Mouse (Mus musculus) forebrain, embryonic 10.5 days (tissue): ENCODE data around the gene Serpina9. TPM values are rescaled to one million over a fixed set of nuclear protein-coding genes. Genes with fewer than 3 reads are reported as not detected.
A peak's percentile ranks its signal among the peaks of the same experiment; 100 is the strongest.

Experiments
- DNase-seq: peaks from one replicate; pipeline ENCODE4 v3.0.0-alpha.2; 2017; ENCODE audit warnings: low spot score; ENCODE audit errors: extremely low spot score
- H3K27ac ChIP-seq: fragments of 300-500 bp; sonication (generic); 2 replicates; pipeline ENCODE4 v1.5.1; 2016; ENCODE audit warnings: mild to moderate bottlenecking
- H3K27me3 ChIP-seq: fragments of 300-500 bp; sonication (generic); 2 replicates; pipeline ENCODE4 v1.6.1; 2016; ENCODE audit warnings: mild to moderate bottlenecking; ENCODE audit not compliant: poor library complexity, severe bottlenecking
- H3K36me3 ChIP-seq: fragments of 300-500 bp; sonication (generic); replicated peaks from 2 replicates; pipeline ENCODE4 v1.6.1; 2016; ENCODE audit warnings: mild to moderate bottlenecking, moderate library complexity
- H3K4me1 ChIP-seq: fragments of 300-500 bp; sonication (generic); 2 replicates; pipeline ENCODE4 v1.6.1; 2016
- H3K4me3 ChIP-seq: fragments of 300-500 bp; sonication (generic); 2 replicates; pipeline ENCODE4 v1.5.1; 2016; ENCODE audit warnings: mild to moderate bottlenecking, moderate library complexity
- H3K9me3 ChIP-seq: fragments of 300-500 bp; sonication (generic); 2 replicates; pipeline ENCODE4 v1.6.1; 2016; ENCODE audit warnings: mild to moderate bottlenecking, moderate library complexity
- WGBS: fragments of 180-500 bp; shearing (Covaris S2); methylation state at CpG from one replicate; pipeline ENCODE4 v1.1.7; 2016; 5-methylcytosine and 5-hydroxymethylcytosine counted together
- polyA plus RNA-seq: library from polyadenylated mRNA; unstranded; fragments of >200 nt; fragmentation: Nextera tagmentation; extraction: Ambion mirVana; gene quantifications from 2 replicates; pipeline ENCODE4 v1.2.1, GENCODE M21; 2016

Gene Serpina9
- polyA plus RNA-seq, result not detected in 2 replicates

- WGBS, result 93% methylated on average over 6 of the region's 6 CpGs
- Histone ChIP-seq H3K4me1 (no peaks in the 10 kb centered on the region), H3K36me3 (no peaks in the 10 kb centered on the region), H3K27ac (no peak within 1 kb of the TSS), H3K4me3 (no peak within 1 kb of the TSS), H3K27me3 (no peaks in the 10 kb centered on the region), H3K9me3 (peaks cover 7% of the 10 kb centered on the region; the same call in 1 of the 2 replicates)
- DNase-seq, result no peak
Measured at GRCm38 (mm10) chr12:104013620-104014019, at the start of gene Serpina9. Serpina9 (minus strand) TSS chr12:104013755.

GRCm38 (mm10) chr12:104061862-104062261 lies 48.3 kb upstream of the Serpina9 start:
- no peaks in the 10 kb centered on the region for H3K4me1 ChIP-seq
- H3K9me3 ChIP-seq, result no peaks in the 10 kb centered on the region
- no peak for DNase-seq
- no peaks in the 10 kb centered on the region for H3K27me3 ChIP-seq
- WGBS, result 73% methylated on average over 2 of the region's 2 CpGs
- no peak overlapping the region for H3K4me3 ChIP-seq
- no peaks in the 10 kb centered on the region for H3K36me3 ChIP-seq
- no peak overlapping the region for H3K27ac ChIP-seq

DNA sequence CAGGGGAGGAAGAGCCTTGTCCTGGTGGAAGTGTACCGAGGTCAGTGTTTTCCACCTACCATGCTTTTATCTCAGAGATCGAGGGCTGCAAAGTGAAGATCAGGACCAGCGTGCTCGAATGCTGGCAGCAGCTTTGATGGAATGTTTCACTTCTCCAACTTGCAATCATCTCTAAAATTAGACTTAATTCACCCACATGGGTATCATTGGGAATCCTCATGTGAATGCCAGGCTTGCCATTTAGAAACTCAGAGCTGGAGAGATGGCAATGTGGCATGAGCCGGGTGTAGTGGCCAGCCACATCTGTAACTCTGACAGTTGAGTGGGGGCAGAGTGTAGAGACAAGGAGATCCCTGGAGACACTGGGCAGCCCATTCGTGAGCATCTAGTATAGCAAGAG lies 46.6 kb upstream of the Serpina9 start:
- no peaks in the 10 kb centered on the region for H3K4me1 ChIP-seq
- H3K4me3 ChIP-seq, result no peak overlapping the region
- no peaks in the 10 kb centered on the region for H3K27me3 ChIP-seq
- no peaks in the 10 kb centered on the region for H3K36me3 ChIP-seq
- DNase-seq, result no peak
- WGBS, result 85% methylated on average over 6 of the region's 6 CpGs
- H3K9me3 ChIP-seq, result no peaks in the 10 kb centered on the region
- no peak overlapping the region for H3K27ac ChIP-seq

DNA sequence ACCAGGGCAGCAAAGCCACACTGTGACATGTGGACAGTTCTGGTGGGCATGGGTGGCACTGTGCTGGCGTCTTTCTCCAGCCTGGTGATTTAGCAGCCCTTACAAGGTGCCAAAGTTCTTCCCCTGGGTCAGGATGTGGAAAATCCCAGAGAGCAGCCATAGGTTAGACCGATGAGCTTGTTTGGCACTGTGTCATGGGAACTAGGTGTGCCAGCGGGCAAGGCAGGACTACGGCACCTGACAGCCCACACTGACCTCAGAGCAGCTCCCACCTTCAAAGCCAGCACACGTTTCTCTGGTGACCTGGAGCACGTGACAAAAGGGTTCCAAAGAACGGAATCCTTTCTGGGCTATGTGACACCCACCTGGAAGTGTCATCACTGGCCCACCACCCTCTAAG lies 44.0 kb upstream of the Serpina9 start:
- 88% methylated on average over 7 of the region's 7 CpGs for WGBS

DNA sequence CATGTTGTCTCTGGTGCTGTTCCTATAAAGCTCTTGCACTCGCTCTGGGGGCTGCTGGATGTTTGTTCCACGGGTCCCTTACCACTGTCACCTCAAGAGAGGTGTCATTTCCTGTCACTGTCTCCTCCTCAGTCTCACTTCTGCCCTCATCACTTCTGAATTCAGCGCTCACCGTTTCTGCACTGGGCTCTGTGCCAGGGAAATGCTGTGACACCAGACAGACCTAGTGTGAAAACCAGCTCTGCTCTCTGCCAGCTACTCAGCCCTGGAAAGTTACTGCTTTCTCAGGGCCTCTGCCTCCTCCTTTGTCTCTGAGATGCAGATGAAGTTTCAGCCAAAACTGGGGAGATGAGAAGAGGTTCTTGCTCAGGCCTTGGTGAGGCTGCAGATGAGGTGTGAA lies 43.5 kb upstream of the Serpina9 start:
- H3K4me1 ChIP-seq, result no peaks in the 10 kb centered on the region
- no peak for DNase-seq
- WGBS, result 77% methylated on average over 4 of the region's 4 CpGs
- no peak overlapping the region for H3K4me3 ChIP-seq
- H3K27me3 ChIP-seq, result no peaks in the 10 kb centered on the region
- H3K36me3 ChIP-seq, result no peaks in the 10 kb centered on the region
- H3K9me3 ChIP-seq, result no peaks in the 10 kb centered on the region
- H3K27ac ChIP-seq, result no peak overlapping the region

More for the DNA sequence above, 44.0 kb upstream of the Serpina9 start:
- Histone ChIP-seq H3K36me3 (no peaks in the 10 kb centered on the region), H3K4me1 (no peaks in the 10 kb centered on the region), H3K4me3 (no peak overlapping the region), H3K27ac (no peak overlapping the region), H3K27me3 (no peaks in the 10 kb centered on the region), H3K9me3 (no peaks in the 10 kb centered on the region)
- DNase-seq, result no peak

DNA sequence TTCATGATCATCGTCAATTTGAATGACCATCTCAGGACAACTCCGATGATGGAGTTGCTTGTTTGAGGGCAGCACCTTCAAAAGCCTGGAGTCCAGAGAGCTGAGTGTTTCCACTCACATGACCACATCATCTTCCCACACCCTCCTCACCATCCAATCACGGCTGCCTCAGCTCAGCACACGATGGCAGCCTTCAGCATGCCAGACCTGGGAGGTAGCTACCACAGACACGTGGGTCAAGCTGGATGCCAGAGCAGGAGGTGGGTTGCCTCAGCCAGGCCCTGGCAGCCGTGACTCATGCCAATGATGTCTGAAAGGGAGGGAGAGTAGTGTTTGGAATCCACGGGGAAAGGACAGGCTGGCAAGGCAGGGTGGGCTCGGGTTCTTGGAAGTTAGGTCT lies 42.2 kb upstream of the Serpina9 start:
- H3K4me1 ChIP-seq, result no peaks in the 10 kb centered on the region
- no peaks in the 10 kb centered on the region for H3K27me3 ChIP-seq
- no peaks in the 10 kb centered on the region for H3K9me3 ChIP-seq
- no peaks in the 10 kb centered on the region for H3K36me3 ChIP-seq
- no peak overlapping the region for H3K4me3 ChIP-seq
- DNase-seq, result no peak
- WGBS, result 88% methylated on average over 8 of the region's 8 CpGs
- H3K27ac ChIP-seq, result no peak overlapping the region

- Histone ChIP-seq H3K27me3 (no peaks in the 10 kb centered on the region), H3K27ac (no peak overlapping the region), H3K4me1 (no peaks in the 10 kb centered on the region), H3K36me3 (no peaks in the 10 kb centered on the region), H3K9me3 (no peaks in the 10 kb centered on the region), H3K4me3 (no peak overlapping the region)
- 50% methylated on average over 1 of the region's 1 CpGs for WGBS
- DNase-seq, result no peak
Measured at GRCm38 (mm10) chr12:104053995-104054394, 40.4 kb upstream of the Serpina9 start.

DNA sequence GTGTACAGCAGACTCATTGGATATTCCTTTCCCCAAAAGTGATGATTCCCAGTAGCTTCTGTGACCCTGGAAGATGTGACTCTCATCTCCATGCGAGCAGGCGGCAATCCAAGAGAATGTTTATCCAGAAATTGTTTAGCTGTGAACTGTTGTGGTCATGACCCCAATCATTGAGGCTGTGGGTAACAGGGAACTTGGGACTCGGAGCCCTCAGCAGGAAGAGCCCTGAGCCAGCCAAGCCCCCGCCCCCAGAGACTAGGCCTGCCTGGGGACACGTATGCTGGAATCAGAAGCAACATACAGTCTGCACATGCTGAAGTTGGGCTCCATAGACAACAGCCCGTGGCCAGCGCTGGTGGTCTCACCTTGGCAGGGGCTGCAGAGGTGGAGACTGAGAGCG lies 32.2 kb upstream of the Serpina9 start:
- Histone ChIP-seq H3K36me3 (no peaks in the 10 kb centered on the region), H3K9me3 (no peaks in the 10 kb centered on the region), H3K4me3 (no peak overlapping the region), H3K27ac (no peak overlapping the region), H3K27me3 (no peaks in the 10 kb centered on the region), H3K4me1 (no peaks in the 10 kb centered on the region)
- WGBS, result 92% methylated on average over 8 of the region's 8 CpGs
- no peak for DNase-seq

DNA sequence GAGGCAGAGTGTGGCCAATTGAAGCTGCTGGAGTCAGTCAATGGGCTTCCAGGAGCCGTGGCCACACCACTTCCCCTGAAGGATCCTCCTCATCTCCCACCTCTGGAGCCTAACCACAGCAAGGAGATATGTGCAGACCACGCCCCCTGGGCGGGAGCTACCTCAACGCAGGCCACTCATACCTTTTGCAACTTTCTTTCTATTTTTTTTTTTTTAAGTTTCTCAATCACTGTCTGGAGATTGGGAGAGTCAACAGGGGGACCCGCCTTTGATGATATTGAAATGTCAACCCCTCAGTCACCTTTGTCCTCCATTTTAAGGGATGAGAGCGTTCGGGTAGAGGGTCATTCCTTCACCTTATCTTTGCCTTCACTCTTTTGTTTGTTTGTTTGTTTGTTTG lies 30.8 kb upstream of the Serpina9 start, which contains the start of gene Serpina12:
Serpina12 (minus strand) TSS at position 101 of the 400 bp plus-strand sequence.
- Histone ChIP-seq H3K36me3 (no peaks in the 10 kb centered on the region), H3K27ac (no peak within 1 kb of the TSS), H3K27me3 (no peaks in the 10 kb centered on the region), H3K9me3 (no peaks in the 10 kb centered on the region), H3K4me1 (no peaks in the 10 kb centered on the region), H3K4me3 (no peak within 1 kb of the TSS)
- WGBS, result 92% methylated on average over 7 of the region's 7 CpGs
- DNase-seq, result no peak

DNA sequence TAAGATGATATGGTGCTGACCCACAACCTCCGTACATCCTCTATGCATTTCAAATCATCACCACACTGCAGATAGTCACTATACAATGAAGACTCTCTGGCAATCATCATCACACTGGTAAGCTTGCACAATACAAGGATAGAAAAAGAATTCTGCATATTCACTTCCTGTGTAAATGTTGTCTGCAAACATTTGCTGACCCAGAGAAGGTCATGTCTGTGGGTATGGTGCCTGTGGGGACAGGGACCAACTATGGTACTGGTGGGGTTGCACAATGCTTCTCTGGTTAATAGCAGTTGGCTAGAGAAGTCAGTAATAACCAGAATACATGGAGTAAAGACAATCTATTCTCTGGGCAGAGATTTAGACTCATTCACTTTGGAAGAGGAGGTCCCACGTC lies 29.2 kb upstream of the Serpina9 start:
- DNase-seq, result no peak
- WGBS, result 90% methylated on average over 2 of the region's 2 CpGs
- H3K9me3 ChIP-seq, result no peaks in the 10 kb centered on the region
- no peaks in the 10 kb centered on the region for H3K4me1 ChIP-seq
- no peaks in the 10 kb centered on the region for H3K36me3 ChIP-seq
- H3K27ac ChIP-seq, result no peak overlapping the region
- no peak overlapping the region for H3K4me3 ChIP-seq
- no peaks in the 10 kb centered on the region for H3K27me3 ChIP-seq

GRCm38 (mm10) chr12:104041401-104041800 lies 27.8 kb upstream of the Serpina9 start:
- WGBS, result 70% methylated on average over 6 of the region's 6 CpGs
- Histone ChIP-seq H3K9me3 (no peaks in the 10 kb centered on the region), H3K27ac (no peak overlapping the region), H3K27me3 (no peaks in the 10 kb centered on the region), H3K36me3 (no peaks in the 10 kb centered on the region), H3K4me1 (no peaks in the 10 kb centered on the region), H3K4me3 (no peak overlapping the region)
- DNase-seq, result no peak

- no peaks in the 10 kb centered on the region for H3K36me3 ChIP-seq
- H3K9me3 ChIP-seq, result no peaks in the 10 kb centered on the region
- DNase-seq, result no peak
- no peak overlapping the region for H3K4me3 ChIP-seq
- H3K27me3 ChIP-seq, result no peaks in the 10 kb centered on the region
- H3K27ac ChIP-seq, result no peak overlapping the region
- no peaks in the 10 kb centered on the region for H3K4me1 ChIP-seq
- 93% methylated on average over 7 of the region's 7 CpGs for WGBS
Measured at GRCm38 (mm10) chr12:104038181-104038580, 24.6 kb upstream of the Serpina9 start.

- Histone ChIP-seq H3K4me3 (no peak overlapping the region), H3K4me1 (no peaks in the 10 kb centered on the region), H3K9me3 (no peaks in the 10 kb centered on the region), H3K36me3 (no peaks in the 10 kb centered on the region), H3K27me3 (no peaks in the 10 kb centered on the region), H3K27ac (no peak overlapping the region)
- DNase-seq, result no peak
- 100% methylated on average over 1 of the region's 1 CpGs for WGBS
Measured at GRCm38 (mm10) chr12:104033752-104034151, 20.2 kb upstream of the Serpina9 start.

DNA sequence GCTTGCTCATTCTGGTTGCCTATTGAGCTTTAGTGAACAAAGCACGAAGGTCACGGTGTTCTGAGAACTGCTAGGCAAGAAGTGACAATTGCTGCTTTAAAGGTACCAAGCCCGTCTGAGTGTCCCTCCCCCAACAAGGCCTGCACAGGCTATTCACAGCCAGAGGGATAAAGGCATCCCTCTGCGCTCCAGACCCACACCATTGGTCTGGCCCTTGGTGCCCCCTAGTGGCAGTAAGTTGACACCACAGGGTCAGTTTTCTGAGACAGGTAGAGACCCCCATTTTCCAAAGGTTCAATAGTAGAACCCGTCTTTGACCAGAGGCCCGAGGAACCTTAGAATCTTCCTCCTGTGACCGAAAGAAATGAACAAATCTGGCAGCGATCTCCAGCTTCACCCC lies 16.4 kb upstream of the Serpina9 start:
- H3K9me3 ChIP-seq, result no peaks in the 10 kb centered on the region
- H3K4me3 ChIP-seq, result no peak overlapping the region
- no peaks in the 10 kb centered on the region for H3K4me1 ChIP-seq
- DNase-seq, result peak; percentile 18
- H3K27me3 ChIP-seq, result no peaks in the 10 kb centered on the region
- H3K36me3 ChIP-seq, result no peaks in the 10 kb centered on the region
- 43% methylated on average over 8 of the region's 8 CpGs for WGBS
- H3K27ac ChIP-seq, result no peak overlapping the region
